Mouse (Mus musculus): ENCODE data around the gene P2ry13. TPM values are rescaled to one million over a fixed set of nuclear protein-coding genes. Genes with fewer than 3 reads are reported as not detected.

The P2ry13 gene
- polyA plus RNA-seq, 1 experiment = not detected

GRCm38 (mm10) chr3:59219326-59219725, 8.6 kb upstream of the P2ry13 start:
- Histone ChIP-seq H3K36me3 (ENCODE audit: control insufficient read depth, insufficient read depth) (no peaks in the 10 kb centered on the region), H3K4me3 (ENCODE audit: insufficient read depth, poor library complexity, severe bottlenecking) (no peak overlapping the region), H3K27me3 (ENCODE audit: control insufficient read depth, insufficient read depth, insufficient read length) (no peaks in the 10 kb centered on the region), H3ac (ENCODE audit: control insufficient read depth, insufficient read length, low read depth) (no peak overlapping the region), H3K79me3 (ENCODE audit: low read depth) (no peaks in the 10 kb centered on the region), H3K79me2 (ENCODE audit: control insufficient read depth, insufficient read depth) (no peaks in the 10 kb centered on the region)
- TF ChIP-seq MAX (IDR thresholded peaks at IDR 0.05) (no peak), MYOD1 (IDR thresholded peaks at IDR 0.05; ENCODE audit: control insufficient read depth, insufficient read length, low read depth) (no peak), CEBPB (IDR thresholded peaks at IDR 0.05; ENCODE audit: low read depth) (no peak), USF1 (IDR thresholded peaks at IDR 0.05; ENCODE audit: low read depth) (no peak), FOSL1 (IDR thresholded peaks at IDR 0.05; ENCODE audit: insufficient read depth, low read length, poor library complexity, severe bottlenecking) (no peak), MYOG (IDR thresholded peaks at IDR 0.05; ENCODE audit: control insufficient read depth, extremely low read depth, insufficient read length) (no peak), CTCF (IDR thresholded peaks at IDR 0.05; ENCODE audit: control insufficient read depth, insufficient read depth, insufficient read length) (no peak)

- H3K27me3 ChIP-seq (ENCODE audit: control insufficient read depth, insufficient read depth, insufficient read length) = no peaks in the 10 kb centered on the region
- H3K4me3 ChIP-seq (ENCODE audit: insufficient read depth, poor library complexity, severe bottlenecking) = no peak overlapping the region
- no peak overlapping the region for H3ac ChIP-seq (ENCODE audit: control insufficient read depth, insufficient read length, low read depth)
- TF ChIP-seq FOSL1 (IDR thresholded peaks at IDR 0.05; ENCODE audit: insufficient read depth, low read length, poor library complexity, severe bottlenecking) = no peak
- TF ChIP-seq MYOG (IDR thresholded peaks at IDR 0.05; ENCODE audit: control insufficient read depth, extremely low read depth, insufficient read length) = no peak
- no peak for TF ChIP-seq CTCF (IDR thresholded peaks at IDR 0.05; ENCODE audit: control insufficient read depth, insufficient read depth, insufficient read length)
- TF ChIP-seq MAX (IDR thresholded peaks at IDR 0.05) = no peak
- TF ChIP-seq CEBPB (IDR thresholded peaks at IDR 0.05; ENCODE audit: low read depth) = no peak
- TF ChIP-seq USF1 (IDR thresholded peaks at IDR 0.05; ENCODE audit: low read depth) = no peak
- no peak for TF ChIP-seq MYOD1 (IDR thresholded peaks at IDR 0.05; ENCODE audit: control insufficient read depth, insufficient read length, low read depth)
- no peaks in the 10 kb centered on the region for H3K79me2 ChIP-seq (ENCODE audit: control insufficient read depth, insufficient read depth)
- H3K79me3 ChIP-seq (ENCODE audit: low read depth) = no peaks in the 10 kb centered on the region
- no peaks in the 10 kb centered on the region for H3K36me3 ChIP-seq (ENCODE audit: control insufficient read depth, insufficient read depth)
These were observed 6.5 kb upstream of the P2ry13 start for GRCm38 (mm10) chr3:59217211-59217610.

- Histone ChIP-seq H3K79me3 (ENCODE audit: low read depth) (no peaks in the 10 kb centered on the region), H3K27me3 (ENCODE audit: control insufficient read depth, insufficient read depth, insufficient read length) (no peaks in the 10 kb centered on the region), H3ac (ENCODE audit: control insufficient read depth, insufficient read length, low read depth) (no peak overlapping the region), H3K79me2 (ENCODE audit: control insufficient read depth, insufficient read depth) (no peaks in the 10 kb centered on the region), H3K36me3 (ENCODE audit: control insufficient read depth, insufficient read depth) (no peaks in the 10 kb centered on the region), H3K4me3 (ENCODE audit: insufficient read depth, poor library complexity, severe bottlenecking) (no peak overlapping the region)
- TF ChIP-seq USF1 (IDR thresholded peaks at IDR 0.05; ENCODE audit: low read depth) = no peak
- no peak for TF ChIP-seq FOSL1 (IDR thresholded peaks at IDR 0.05; ENCODE audit: insufficient read depth, low read length, poor library complexity, severe bottlenecking)
- no peak for TF ChIP-seq CEBPB (IDR thresholded peaks at IDR 0.05; ENCODE audit: low read depth)
- TF ChIP-seq MAX (IDR thresholded peaks at IDR 0.05) = no peak
- TF ChIP-seq CTCF (IDR thresholded peaks at IDR 0.05; ENCODE audit: control insufficient read depth, insufficient read depth, insufficient read length) = no peak
- no peak for TF ChIP-seq MYOG (IDR thresholded peaks at IDR 0.05; ENCODE audit: control insufficient read depth, extremely low read depth, insufficient read length)
- no peak for TF ChIP-seq MYOD1 (IDR thresholded peaks at IDR 0.05; ENCODE audit: control insufficient read depth, insufficient read length, low read depth)
These were observed 1.7 kb upstream of the P2ry13 start for GRCm38 (mm10) chr3:59212404-59212803.

- Histone ChIP-seq H3K79me2 (ENCODE audit: control insufficient read depth, insufficient read depth) (no peaks in the 10 kb centered on the region), H3ac (ENCODE audit: control insufficient read depth, insufficient read length, low read depth) (no peak overlapping the region), H3K27me3 (ENCODE audit: control insufficient read depth, insufficient read depth, insufficient read length) (no peaks in the 10 kb centered on the region), H3K79me3 (ENCODE audit: low read depth) (no peaks in the 10 kb centered on the region), H3K36me3 (ENCODE audit: control insufficient read depth, insufficient read depth) (no peaks in the 10 kb centered on the region), H3K4me3 (ENCODE audit: insufficient read depth, poor library complexity, severe bottlenecking) (no peak overlapping the region)
- no peak for TF ChIP-seq MAX (IDR thresholded peaks at IDR 0.05)
- no peak for TF ChIP-seq CEBPB (IDR thresholded peaks at IDR 0.05; ENCODE audit: low read depth)
- no peak for TF ChIP-seq FOSL1 (IDR thresholded peaks at IDR 0.05; ENCODE audit: insufficient read depth, low read length, poor library complexity, severe bottlenecking)
- TF ChIP-seq CTCF (IDR thresholded peaks at IDR 0.05; ENCODE audit: control insufficient read depth, insufficient read depth, insufficient read length) = no peak
- TF ChIP-seq MYOD1 (IDR thresholded peaks at IDR 0.05; ENCODE audit: control insufficient read depth, insufficient read length, low read depth) = no peak
These were observed 1.1 kb upstream of the P2ry13 start for GRCm38 (mm10) chr3:59211784-59212183.

- TF ChIP-seq USF1 (IDR thresholded peaks at IDR 0.05; ENCODE audit: low read depth) (no peak), CTCF (IDR thresholded peaks at IDR 0.05; ENCODE audit: control insufficient read depth, insufficient read depth, insufficient read length) (no peak), MAX (IDR thresholded peaks at IDR 0.05) (no peak), FOSL1 (IDR thresholded peaks at IDR 0.05; ENCODE audit: insufficient read depth, low read length, poor library complexity, severe bottlenecking) (no peak), MYOG (IDR thresholded peaks at IDR 0.05; ENCODE audit: control insufficient read depth, extremely low read depth, insufficient read length) (no peak), CEBPB (IDR thresholded peaks at IDR 0.05; ENCODE audit: low read depth) (no peak), MYOD1 (IDR thresholded peaks at IDR 0.05; ENCODE audit: control insufficient read depth, insufficient read length, low read depth) (no peak)
- H3K79me2 ChIP-seq (ENCODE audit: control insufficient read depth, insufficient read depth) = no peaks in the 10 kb centered on the region
- H3K27me3 ChIP-seq (ENCODE audit: control insufficient read depth, insufficient read depth, insufficient read length) = no peaks in the 10 kb centered on the region
- no peaks in the 10 kb centered on the region for H3K36me3 ChIP-seq (ENCODE audit: control insufficient read depth, insufficient read depth)
- no peak overlapping the region for H3ac ChIP-seq (ENCODE audit: control insufficient read depth, insufficient read length, low read depth)
- no peak overlapping the region for H3K4me3 ChIP-seq (ENCODE audit: insufficient read depth, poor library complexity, severe bottlenecking)
- H3K79me3 ChIP-seq (ENCODE audit: low read depth) = no peaks in the 10 kb centered on the region
These were observed 593 bp downstream of the P2ry13 start for GRCm38 (mm10) chr3:59210089-59210488.
